Mouse (Mus musculus): ENCODE measurements at regions not wholly inside any gene's neighbourhood (a gene's known extent, or its start where the extent isn't known, plus 50 kb on each side); places are given as distances from the start of the nearest gene placed in this dataset.

DNA sequence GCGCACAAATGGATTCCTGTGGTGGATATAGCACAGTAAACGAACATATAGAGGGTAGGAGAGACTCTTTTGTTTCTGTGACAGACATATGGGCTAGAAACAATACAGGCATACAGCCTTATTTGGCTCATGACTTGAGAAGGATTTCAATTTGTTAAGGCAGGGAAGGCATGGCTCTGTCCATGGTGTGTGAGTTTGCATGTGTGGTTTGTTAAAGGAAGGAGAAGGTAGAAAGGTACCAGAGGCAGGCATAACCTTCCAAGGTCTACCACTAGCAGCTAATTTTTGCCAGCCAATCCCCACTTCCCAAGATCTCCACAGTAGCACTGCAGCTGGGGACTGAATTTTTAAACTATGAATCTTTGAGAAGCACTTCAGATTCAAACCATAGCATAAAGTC is 176.5 kb upstream of the Klf4 start:
- H3K4me2 ChIP-seq (replicated peaks), result no peak overlapping the region
- ATAC-seq, result no peak
- 71% methylated on average over 2 of the region's 2 CpGs for WGBS

DNA sequence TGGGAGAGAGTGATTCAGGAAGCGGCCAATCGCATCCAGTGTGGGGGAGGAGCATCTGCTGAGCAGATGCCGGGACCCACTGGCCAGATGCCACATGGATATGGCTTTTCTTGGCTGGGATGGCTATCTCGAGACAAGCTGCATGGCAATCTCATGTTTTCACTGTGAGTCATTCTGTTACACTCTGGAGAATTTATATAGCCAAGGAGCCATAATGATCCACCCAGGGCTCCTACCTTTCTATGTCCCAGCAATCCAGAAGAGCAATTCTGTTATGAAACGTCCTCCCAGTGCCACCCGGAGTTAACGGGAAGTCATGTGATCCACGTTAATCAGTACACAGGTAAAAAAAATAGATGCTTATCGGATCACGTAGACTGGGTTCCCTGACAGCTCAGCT is 175.7 kb upstream of the Klf4 start:
- H3K9ac ChIP-seq (replicated peaks), result no peak overlapping the region
- H3K4me2 ChIP-seq (replicated peaks), result no peak overlapping the region
- peaks cover 5% of the 10 kb centered on the region for H3K4me1 ChIP-seq (replicated peaks)
- no peak overlapping the region for H3K27ac ChIP-seq
- no peaks in the 10 kb centered on the region for H3K36me3 ChIP-seq
- no peaks in the 10 kb centered on the region for H3K9me3 ChIP-seq
- no peak for ATAC-seq
- 91% methylated on average over 10 of the region's 10 CpGs for WGBS
- no peak overlapping the region for H3K4me3 ChIP-seq (replicated peaks)
- no peaks in the 10 kb centered on the region for H3K27me3 ChIP-seq

More for the DNA sequence above, 176.5 kb upstream of the Klf4 start:
- H3K9me3 ChIP-seq, result no peaks in the 10 kb centered on the region
- H3K9ac ChIP-seq (replicated peaks), result no peak overlapping the region
- no peaks in the 10 kb centered on the region for H3K36me3 ChIP-seq
- H3K27ac ChIP-seq, result no peak overlapping the region
- H3K4me3 ChIP-seq (replicated peaks), result no peak overlapping the region
- H3K4me1 ChIP-seq (replicated peaks), result peaks cover 5% of the 10 kb centered on the region
- no peaks in the 10 kb centered on the region for H3K27me3 ChIP-seq

DNA sequence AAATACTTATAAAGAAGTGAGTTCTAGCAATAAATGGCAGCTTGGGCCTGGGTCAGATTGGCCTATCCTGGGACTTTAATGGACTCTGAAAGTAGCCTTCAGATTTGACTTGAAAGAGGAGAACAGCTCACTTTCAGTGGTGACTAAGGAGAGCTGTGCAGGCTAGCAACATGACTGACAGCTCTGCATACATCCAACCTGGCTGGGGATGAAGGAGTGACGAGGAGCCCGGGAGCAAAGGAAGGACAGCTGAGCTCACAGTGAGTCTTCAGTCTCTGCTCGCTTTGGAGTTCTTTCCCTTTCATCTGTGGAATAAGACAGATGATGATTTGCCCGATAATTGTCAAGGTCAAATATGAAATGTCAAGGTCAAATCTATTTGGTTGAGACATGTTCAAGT is 172.7 kb upstream of the Klf4 start:
- no peak overlapping the region for H3K9ac ChIP-seq (replicated peaks)
- no peaks in the 10 kb centered on the region for H3K36me3 ChIP-seq
- H3K9me3 ChIP-seq, result no peaks in the 10 kb centered on the region
- no peak for ATAC-seq
- H3K4me2 ChIP-seq (replicated peaks), result no peak overlapping the region
- WGBS, result 83% methylated on average over 4 of the region's 4 CpGs
- no peaks in the 10 kb centered on the region for H3K27me3 ChIP-seq
- no peaks in the 10 kb centered on the region for H3K4me1 ChIP-seq (replicated peaks)
- no peak overlapping the region for H3K27ac ChIP-seq
- no peak overlapping the region for H3K4me3 ChIP-seq (replicated peaks)

DNA sequence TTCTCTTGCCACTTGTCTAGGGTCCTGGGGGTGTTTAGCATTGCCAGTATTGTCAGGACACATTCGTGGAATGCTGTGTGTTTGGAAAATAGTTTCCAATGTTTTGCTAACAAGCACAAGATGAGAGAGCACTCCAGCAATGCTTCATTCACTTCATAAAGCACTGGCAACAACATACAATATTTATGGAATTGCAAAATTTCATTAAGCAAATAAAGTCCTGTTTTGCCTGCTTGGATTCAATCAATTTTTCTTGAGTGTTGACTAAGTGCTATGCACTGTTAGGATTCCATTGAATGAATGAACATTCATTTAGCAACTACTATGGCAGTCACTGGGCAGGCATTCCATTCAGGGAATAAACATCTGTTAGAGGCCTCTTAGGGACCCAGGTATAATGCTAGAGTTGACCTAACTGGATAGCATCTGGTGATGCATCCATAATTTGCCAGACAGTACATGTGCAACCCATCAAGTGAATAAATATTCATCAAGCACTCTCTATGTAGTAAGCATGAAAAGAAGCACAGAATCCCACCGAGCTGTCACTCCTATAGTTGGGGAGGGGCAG is 171.2 kb upstream of the Klf4 start:
- H3K27me3 ChIP-seq, result no peaks in the 10 kb centered on the region
- H3K27ac ChIP-seq, result no peak overlapping the region
- H3K9ac ChIP-seq (replicated peaks), result no peak overlapping the region
- H3K4me3 ChIP-seq (replicated peaks), result no peak overlapping the region
- H3K4me2 ChIP-seq (replicated peaks), result no peak overlapping the region
- no peaks in the 10 kb centered on the region for H3K4me1 ChIP-seq (replicated peaks)
- no peaks in the 10 kb centered on the region for H3K36me3 ChIP-seq
- H3K9me3 ChIP-seq, result no peaks in the 10 kb centered on the region
- ATAC-seq, result no peak
- 65% methylated on average over 2 of the region's 2 CpGs for WGBS

DNA sequence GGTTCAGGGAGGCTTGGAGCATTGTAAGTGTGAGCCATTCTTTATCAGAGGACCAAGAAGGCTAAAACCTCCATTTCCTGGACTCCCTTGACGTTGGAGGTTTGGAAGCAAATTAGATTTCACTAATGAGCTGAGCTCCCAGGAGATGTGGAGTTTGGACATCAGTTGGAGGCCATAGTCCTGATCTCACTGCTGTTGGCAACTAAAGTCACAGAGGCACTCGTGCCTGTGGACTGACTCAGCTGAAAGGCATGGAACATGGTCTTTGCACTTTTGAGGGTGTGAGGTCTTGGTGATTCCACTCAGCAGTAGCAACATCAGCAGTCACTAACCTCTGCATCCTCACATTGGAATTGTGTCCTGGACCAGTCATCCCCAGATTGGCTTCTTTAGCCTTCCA is 169.1 kb upstream of the Klf4 start:
- no peak overlapping the region for H3K4me3 ChIP-seq (replicated peaks)
- ATAC-seq, result no peak
- peaks cover 11% of the 10 kb centered on the region for H3K4me1 ChIP-seq (replicated peaks)
- 86% methylated on average over 2 of the region's 2 CpGs for WGBS
- H3K9ac ChIP-seq (replicated peaks), result no peak overlapping the region
- no peaks in the 10 kb centered on the region for H3K36me3 ChIP-seq
- no peaks in the 10 kb centered on the region for H3K27me3 ChIP-seq
- H3K27ac ChIP-seq, result no peak overlapping the region
- H3K9me3 ChIP-seq, result no peaks in the 10 kb centered on the region
- H3K4me2 ChIP-seq (replicated peaks), result no peak overlapping the region

DNA sequence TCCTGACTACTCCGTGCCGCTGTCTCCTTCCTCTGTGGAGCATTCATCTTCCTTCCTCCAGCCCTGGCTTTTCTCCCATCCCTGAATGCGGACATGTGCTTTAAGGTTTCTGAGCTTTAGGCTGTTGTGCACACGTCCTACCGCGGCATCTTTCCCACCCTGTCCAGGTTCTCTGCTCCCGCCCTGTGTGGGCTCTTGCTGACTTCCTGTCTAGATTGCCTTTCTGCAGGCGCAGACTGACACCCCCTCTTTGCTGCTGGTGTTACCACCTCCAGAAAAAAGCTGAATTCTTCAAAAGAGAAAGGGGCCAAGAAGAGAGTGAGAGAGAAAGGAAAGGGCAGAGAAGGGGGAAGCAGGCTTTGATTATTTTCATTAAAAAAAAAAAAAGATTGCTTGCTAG is 167.7 kb upstream of the Klf4 start:
- H3K4me2 ChIP-seq (replicated peaks), result no peak overlapping the region
- no peaks in the 10 kb centered on the region for H3K36me3 ChIP-seq
- H3K4me3 ChIP-seq (replicated peaks), result no peak overlapping the region
- ATAC-seq, result no peak
- 82% methylated on average over 8 of the region's 8 CpGs for WGBS
- H3K4me1 ChIP-seq (replicated peaks), result peaks cover 13% of the 10 kb centered on the region
- H3K27me3 ChIP-seq, result no peaks in the 10 kb centered on the region
- no peaks in the 10 kb centered on the region for H3K9me3 ChIP-seq
- no peak overlapping the region for H3K27ac ChIP-seq
- no peak overlapping the region for H3K9ac ChIP-seq (replicated peaks)

DNA sequence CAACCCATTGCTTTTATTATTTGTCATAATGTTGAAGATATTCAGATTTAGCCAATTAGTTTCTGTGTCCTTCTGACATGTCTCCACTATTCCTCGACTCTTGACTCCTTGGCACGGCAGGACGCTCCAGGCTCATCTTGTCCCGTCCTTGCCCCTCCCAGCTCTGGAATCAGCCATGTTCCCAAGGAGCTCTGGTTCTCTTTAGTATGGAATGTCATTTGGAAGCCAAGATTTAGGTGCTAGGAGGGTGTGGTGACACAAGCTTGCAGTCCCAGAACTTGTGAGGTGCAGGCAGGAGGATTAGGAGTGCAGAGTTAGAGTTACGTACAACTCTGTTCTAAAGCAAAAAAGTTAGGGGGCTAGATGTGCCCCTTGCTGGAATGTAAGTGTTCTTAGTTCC is 166.9 kb upstream of the Klf4 start:
- WGBS, result 82% methylated on average over 5 of the region's 5 CpGs
- Histone ChIP-seq H3K9me3 (no peaks in the 10 kb centered on the region), H3K4me2 (replicated peaks) (no peak overlapping the region), H3K27me3 (no peaks in the 10 kb centered on the region), H3K9ac (replicated peaks) (no peak overlapping the region), H3K4me1 (replicated peaks) (peaks cover 13% of the 10 kb centered on the region), H3K27ac (no peak overlapping the region), H3K36me3 (no peaks in the 10 kb centered on the region), H3K4me3 (replicated peaks) (no peak overlapping the region)
- ATAC-seq, result no peak

DNA sequence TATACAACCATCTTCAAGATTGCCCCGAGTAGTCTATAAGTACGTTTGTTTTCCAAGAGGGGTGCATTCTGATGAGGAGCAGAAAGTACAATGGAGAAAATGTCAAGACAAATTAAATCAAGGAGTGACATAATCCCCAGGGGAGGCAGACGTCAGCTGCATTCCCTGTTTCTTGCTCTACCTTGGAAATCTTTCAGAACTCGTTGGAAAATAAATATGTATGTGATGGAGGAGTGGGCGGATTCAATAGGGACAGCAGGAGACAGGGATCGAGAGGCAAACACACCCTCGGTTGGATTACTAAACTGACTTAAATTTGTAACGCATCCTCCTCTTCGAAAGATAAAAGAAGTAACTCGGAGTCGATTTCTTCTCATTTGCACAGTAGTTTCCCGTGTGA is 164.8 kb upstream of the Klf4 start:
- H3K4me3 ChIP-seq (replicated peaks), result no peak overlapping the region
- H3K27me3 ChIP-seq, result no peaks in the 10 kb centered on the region
- H3K4me1 ChIP-seq (replicated peaks), result peaks cover 13% of the 10 kb centered on the region
- no peak overlapping the region for H3K9ac ChIP-seq (replicated peaks)
- no peak for ATAC-seq
- WGBS, result 33% methylated on average over 12 of the region's 12 CpGs
- no peaks in the 10 kb centered on the region for H3K9me3 ChIP-seq
- 0 out of 2 replicates have a peak overlapping the region, but pooled peaks have one; percentile 15 for H3K4me2 ChIP-seq (replicated peaks)
- no peaks in the 10 kb centered on the region for H3K36me3 ChIP-seq
- no peak overlapping the region for H3K27ac ChIP-seq

DNA sequence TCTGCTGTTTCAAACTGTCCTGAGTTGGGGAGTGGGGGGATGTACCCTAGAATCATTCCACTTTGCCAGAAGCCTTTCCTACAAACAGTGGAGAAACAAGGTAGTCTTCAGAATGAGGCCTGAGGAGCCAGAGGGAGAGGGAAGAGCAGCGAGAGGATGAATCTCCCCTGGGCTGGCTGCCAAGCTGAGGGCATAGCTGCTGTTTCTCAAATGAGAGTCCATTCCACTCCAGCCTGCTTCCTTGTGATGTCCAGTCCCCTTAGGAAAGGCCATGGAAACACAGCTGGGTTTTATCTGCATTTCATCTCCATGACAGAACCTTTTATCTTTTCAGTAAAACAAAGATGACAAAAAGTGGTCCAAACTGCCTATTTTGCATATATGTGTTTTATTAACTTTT is 164.2 kb upstream of the Klf4 start:
- WGBS, result 20% methylated on average over 1 of the region's 1 CpGs
- Histone ChIP-seq H3K4me1 (replicated peaks) (peaks cover 13% of the 10 kb centered on the region), H3K4me2 (replicated peaks) (no peak overlapping the region)

DNA sequence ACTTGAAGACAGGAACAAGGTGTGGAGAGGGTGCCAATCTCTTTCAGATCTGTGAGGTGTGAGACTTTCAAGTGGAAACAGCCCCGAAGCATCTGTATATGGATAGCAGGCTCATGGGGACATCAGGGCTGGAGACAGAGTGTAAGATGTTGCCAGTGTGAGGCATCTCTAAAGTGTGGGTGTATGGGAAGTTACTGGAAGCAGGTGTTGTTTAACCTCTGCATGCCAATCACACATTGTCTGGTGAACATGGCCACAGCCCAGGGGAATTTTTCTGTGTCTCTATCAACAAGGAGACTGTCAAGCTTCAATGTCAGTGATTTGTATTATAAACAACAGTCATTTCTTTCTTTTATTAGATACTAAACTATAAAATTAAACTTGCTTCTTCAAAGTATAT is 163.0 kb upstream of the Klf4 start:
- H3K27ac ChIP-seq, result no peak overlapping the region
- H3K4me2 ChIP-seq (replicated peaks), result no peak overlapping the region
- H3K9me3 ChIP-seq, result no peaks in the 10 kb centered on the region
- no peaks in the 10 kb centered on the region for H3K36me3 ChIP-seq
- WGBS, result 96% methylated on average over 1 of the region's 1 CpGs
- no peak overlapping the region for H3K9ac ChIP-seq (replicated peaks)
- H3K27me3 ChIP-seq, result no peaks in the 10 kb centered on the region
- ATAC-seq, result no peak
- H3K4me3 ChIP-seq (replicated peaks), result no peak overlapping the region
- peaks cover 13% of the 10 kb centered on the region for H3K4me1 ChIP-seq (replicated peaks)

More for the DNA sequence above, 164.2 kb upstream of the Klf4 start:
- Histone ChIP-seq H3K9ac (replicated peaks) (no peak overlapping the region), H3K27ac (no peak overlapping the region), H3K27me3 (no peaks in the 10 kb centered on the region), H3K4me3 (replicated peaks) (no peak overlapping the region), H3K9me3 (no peaks in the 10 kb centered on the region), H3K36me3 (no peaks in the 10 kb centered on the region)
- no peak for ATAC-seq

DNA sequence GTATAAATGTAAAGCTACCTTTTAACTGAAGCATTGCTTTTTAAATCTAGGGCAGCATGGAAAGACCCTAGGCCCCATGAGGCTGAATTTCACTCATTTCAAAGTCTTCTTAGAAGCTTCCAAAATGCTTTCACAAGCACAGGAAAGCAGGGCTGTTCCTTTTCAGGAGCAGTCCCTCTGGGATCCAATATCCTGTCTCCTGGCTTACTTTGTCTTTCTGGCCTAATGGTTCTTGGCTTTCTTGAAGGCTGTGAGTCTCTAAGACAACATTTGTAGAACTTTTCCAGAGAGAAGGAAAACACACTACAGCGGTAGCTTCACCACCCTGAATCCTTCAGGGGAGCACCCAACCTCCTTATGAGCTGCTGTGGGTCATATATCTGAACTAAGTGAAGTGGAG is 157.2 kb upstream of the Klf4 start:
- H3K4me3 ChIP-seq (replicated peaks), result no peak overlapping the region
- no peak overlapping the region for H3K4me2 ChIP-seq (replicated peaks)
- no peaks in the 10 kb centered on the region for H3K4me1 ChIP-seq (replicated peaks)
- no peaks in the 10 kb centered on the region for H3K9me3 ChIP-seq
- no peaks in the 10 kb centered on the region for H3K27me3 ChIP-seq
- no peak overlapping the region for H3K9ac ChIP-seq (replicated peaks)
- no peaks in the 10 kb centered on the region for H3K36me3 ChIP-seq
- ATAC-seq, result no peak
- no peak overlapping the region for H3K27ac ChIP-seq
- 83% methylated on average over 1 of the region's 1 CpGs for WGBS

DNA sequence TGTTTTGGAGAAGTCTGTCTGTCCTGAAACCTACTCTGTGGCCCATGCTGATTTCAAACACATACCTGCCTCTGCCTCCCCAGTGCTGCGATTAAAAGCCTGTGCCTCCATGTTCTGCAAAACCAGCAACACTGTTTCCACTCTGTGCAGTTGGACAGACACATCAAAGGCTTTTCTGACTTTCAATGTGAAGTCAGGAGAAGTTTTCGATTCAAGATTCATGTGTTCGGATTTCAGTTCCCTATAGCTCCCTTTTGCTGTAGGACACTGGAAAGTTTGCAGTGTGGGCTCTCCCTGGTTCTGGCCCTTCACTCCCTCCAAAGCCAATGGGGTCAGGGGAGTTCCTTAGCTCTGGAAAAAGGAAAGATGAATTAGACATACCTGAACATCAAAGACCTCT is 154.5 kb upstream of the Klf4 start:
- WGBS, result 94% methylated on average over 3 of the region's 3 CpGs
- H3K9ac ChIP-seq (replicated peaks), result no peak overlapping the region

DNA sequence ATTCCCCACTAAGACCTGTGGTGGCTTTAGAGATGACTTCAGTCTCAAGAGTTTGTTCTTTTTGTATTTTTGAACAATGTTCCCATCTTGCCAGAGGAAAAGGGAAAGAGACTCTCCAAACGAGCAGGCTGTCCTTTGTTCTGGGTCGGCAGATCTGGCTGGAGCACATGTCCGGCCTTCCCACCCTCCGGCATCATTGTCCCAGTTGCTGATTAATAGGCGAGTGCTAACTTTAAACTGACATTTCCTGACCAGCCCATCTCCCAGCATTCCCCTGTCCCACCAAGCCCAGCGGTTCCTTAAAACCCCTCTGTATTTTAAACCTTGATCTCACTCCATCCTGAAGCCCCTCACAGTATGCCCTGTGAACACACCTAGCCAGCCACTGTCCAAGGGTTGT is 140.0 kb upstream of the Klf4 start:
- H3K4me2 ChIP-seq (replicated peaks), result no peak overlapping the region
- H3K36me3 ChIP-seq, result no peaks in the 10 kb centered on the region
- 0 out of 2 replicates have a peak, but pooled peaks cover 2% of the 10 kb centered on the region for H3K4me1 ChIP-seq (replicated peaks)
- no peak for ATAC-seq
- H3K9me3 ChIP-seq, result no peaks in the 10 kb centered on the region
- no peaks in the 10 kb centered on the region for H3K27me3 ChIP-seq
- H3K9ac ChIP-seq (replicated peaks), result no peak overlapping the region
- WGBS, result 66% methylated on average over 6 of the region's 6 CpGs
- no peak overlapping the region for H3K27ac ChIP-seq
- no peak overlapping the region for H3K4me3 ChIP-seq (replicated peaks)

More for the DNA sequence above, 154.5 kb upstream of the Klf4 start:
- Histone ChIP-seq H3K27me3 (no peaks in the 10 kb centered on the region), H3K36me3 (no peaks in the 10 kb centered on the region), H3K4me3 (replicated peaks) (no peak overlapping the region), H3K9me3 (no peaks in the 10 kb centered on the region), H3K4me1 (replicated peaks) (no peaks in the 10 kb centered on the region), H3K27ac (no peak overlapping the region), H3K4me2 (replicated peaks) (no peak overlapping the region)
- ATAC-seq, result no peak

Measured in midbrain, embryonic 13.5 days (tissue).